Mouse (Mus musculus) hindbrain, embryonic 12.5 days (tissue): ENCODE data around the gene Stt3a. TPM values are rescaled to one million over a fixed set of nuclear protein-coding genes. Genes with fewer than 3 reads are reported as not detected.

Experiments
- ATAC-seq: fragments of 200-750 bp; cut with Nextera tagmentation; 2 replicates; pipeline ENCODE4 v1.8.0; 2017; ENCODE audit warnings: moderate TSS enrichment; ENCODE audit not compliant: low FRiP score
- H3K27ac ChIP-seq: fragments of 300-500 bp; sonication (generic); 2 replicates; pipeline ENCODE4 v1.5.1; 2016; ENCODE audit warnings: mild to moderate bottlenecking
- H3K27me3 ChIP-seq: fragments of 300-500 bp; sonication (generic); 2 replicates; pipeline ENCODE4 v1.6.1; 2016; ENCODE audit warnings: mild to moderate bottlenecking
- H3K36me3 ChIP-seq: fragments of 300-500 bp; sonication (generic); 2 replicates; pipeline ENCODE4 v1.6.1; 2016; ENCODE audit warnings: mild to moderate bottlenecking
- H3K4me1 ChIP-seq: fragments of 300-500 bp; sonication (generic); 2 replicates; pipeline ENCODE4 v1.6.1; 2016
- H3K4me2 ChIP-seq: fragments of 300-500 bp; sonication (generic); replicated peaks from 2 replicates; pipeline ENCODE4 v1.6.1; 2016; ENCODE audit warnings: mild to moderate bottlenecking
- H3K4me3 ChIP-seq: fragments of 300-500 bp; sonication (generic); 2 replicates; pipeline ENCODE4 v1.5.1; 2016; ENCODE audit warnings: mild to moderate bottlenecking
- H3K9ac ChIP-seq: fragments of 300-500 bp; sonication (generic); 2 replicates; pipeline ENCODE4 v1.6.1; 2016; ENCODE audit warnings: mild to moderate bottlenecking, moderate library complexity
- H3K9me3 ChIP-seq: fragments of 300-500 bp; sonication (generic); replicated peaks from 2 replicates; pipeline ENCODE4 v1.6.1; 2016; ENCODE audit warnings: mild to moderate bottlenecking
- WGBS: fragments of 180-500 bp; shearing (Covaris S2); methylation state at CpG from one replicate; pipeline ENCODE4 v1.1.7; 2016; 5-methylcytosine and 5-hydroxymethylcytosine counted together
- polyA plus RNA-seq: library from polyadenylated mRNA; unstranded; fragments of >200 nt; fragmentation: Nextera tagmentation; extraction: Ambion mirVana; gene quantifications from 2 replicates; pipeline ENCODE4 v1.2.1, GENCODE M21; 2016

Stt3a gene
- polyA plus RNA-seq, 1 experiment from 2014 or later, result 167 TPM

- Histone ChIP-seq H3K4me1 (peaks cover 11% of the 10 kb centered on the region), H3K9me3 (no peaks in the 10 kb centered on the region), H3K36me3 (peaks cover 31% of the 10 kb centered on the region), H3K27me3 (no peaks in the 10 kb centered on the region), H3K4me2 (no peak overlapping the region), H3K27ac (no peak overlapping the region), H3K9ac (no peak overlapping the region), H3K4me3 (no peak overlapping the region)
- 77% methylated on average over 2 of the region's 2 CpGs for WGBS
- ATAC-seq, result no peak
Measured at GRCm38 (mm10) chr9:36794487-36794886, 27.0 kb upstream of the Stt3a start.

GRCm38 (mm10) chr9:36792191-36792590, 24.7 kb upstream of the Stt3a start:
- H3K36me3 ChIP-seq, result peaks cover 51% of the 10 kb centered on the region

GRCm38 (mm10) chr9:36783921-36784320, 16.4 kb upstream of the Stt3a start:
- peaks cover 86% of the 10 kb centered on the region for H3K36me3 ChIP-seq
- ATAC-seq, result no peak
- H3K4me3 ChIP-seq, result no peak overlapping the region
- no peak overlapping the region for H3K9ac ChIP-seq
- no peak overlapping the region for H3K4me2 ChIP-seq
- H3K4me1 ChIP-seq, result no peaks in the 10 kb centered on the region
- 97% methylated on average over 2 of the region's 2 CpGs for WGBS
- no peak overlapping the region for H3K27ac ChIP-seq
- H3K9me3 ChIP-seq, result no peaks in the 10 kb centered on the region
- H3K27me3 ChIP-seq, result no peaks in the 10 kb centered on the region

More at GRCm38 (mm10) chr9:36792191-36792590, 24.7 kb upstream of the Stt3a start:
- WGBS, result 92% methylated on average over 3 of the region's 3 CpGs
- H3K4me2 ChIP-seq, result no peak overlapping the region
- H3K4me3 ChIP-seq, result no peak overlapping the region
- no peaks in the 10 kb centered on the region for H3K9me3 ChIP-seq
- no peak overlapping the region for H3K9ac ChIP-seq
- no peaks in the 10 kb centered on the region for H3K27me3 ChIP-seq
- no peak for ATAC-seq
- peaks cover 11% of the 10 kb centered on the region for H3K4me1 ChIP-seq
- H3K27ac ChIP-seq, result no peak overlapping the region

GRCm38 (mm10) chr9:36769048-36769413, 1.6 kb upstream of the Stt3a start:
- Histone ChIP-seq H3K9me3 (no peaks in the 10 kb centered on the region), H3K4me3 (no peak overlapping the region), H3K9ac (no peak overlapping the region), H3K27ac (no peak overlapping the region), H3K27me3 (no peaks in the 10 kb centered on the region), H3K4me2 (peak overlapping the region; percentile 72; the same call in 1 of the 2 replicates), H3K4me1 (peaks cover 14% of the 10 kb centered on the region), H3K36me3 (peaks cover 5% of the 10 kb centered on the region)
- WGBS, result 82% methylated on average over 1 of the region's 1 CpGs
- no peak for ATAC-seq

GRCm38 (mm10) chr9:36768156-36769047, 923 bp upstream of the Stt3a start:
- Histone ChIP-seq H3K4me2 (peak overlapping the region; percentile 72), H3K27me3 (no peaks in the 10 kb centered on the region), H3K27ac (peak overlapping the region; percentile 87), H3K4me3 (peak overlapping the region; percentile 95), H3K9ac (peak overlapping the region; percentile 83), H3K9me3 (no peaks in the 10 kb centered on the region), H3K36me3 (peaks cover 9% of the 10 kb centered on the region), H3K4me1 (peaks cover 14% of the 10 kb centered on the region)
- 17% methylated on average over 25 of the region's 25 CpGs for WGBS
- peak; percentile 27 for ATAC-seq

- ATAC-seq, result no peak
- Histone ChIP-seq H3K4me3 (no peak overlapping the region), H3K27me3 (no peaks in the 10 kb centered on the region), H3K36me3 (peaks cover 32% of the 10 kb centered on the region), H3K9ac (no peak overlapping the region), H3K4me1 (peaks cover 14% of the 10 kb centered on the region), H3K4me2 (no peak overlapping the region), H3K9me3 (no peaks in the 10 kb centered on the region), H3K27ac (no peak overlapping the region)
- 100% methylated on average over 1 of the region's 1 CpGs for WGBS
Measured at GRCm38 (mm10) chr9:36764378-36764777, 3.1 kb downstream of the Stt3a start.

GRCm38 (mm10) chr9:36727034-36727755, 40.3 kb downstream of the Stt3a start, which contains the start of gene Chek1:
Gene Chek1 (minus strand): TSS chr9:36727065.
- ATAC-seq, result no peak
- H3K4me2 ChIP-seq, result peak within 1 kb of the TSS; percentile 95
- H3K4me3 ChIP-seq, result peak within 1 kb of the TSS; percentile 56

GRCm38 (mm10) chr9:36726131-36727033, 41.1 kb downstream of the Stt3a start:
- Histone ChIP-seq H3K9ac (peak overlapping the region; percentile 64), H3K4me1 (peaks cover 10% of the 10 kb centered on the region), H3K9me3 (no peaks in the 10 kb centered on the region), H3K36me3 (peaks cover 13% of the 10 kb centered on the region), H3K4me3 (peak overlapping the region; percentile 56), H3K4me2 (peak overlapping the region; percentile 95), H3K27ac (peak overlapping the region; percentile 85), H3K27me3 (no peaks in the 10 kb centered on the region)
- ATAC-seq, result peak; percentile 96
- under 1% methylated on average over 53 of the region's 53 CpGs for WGBS

More at GRCm38 (mm10) chr9:36727034-36727755, 40.3 kb downstream of the Stt3a start, which contains the start of gene Chek1:
- Histone ChIP-seq H3K9me3 (no peaks in the 10 kb centered on the region), H3K4me1 (peaks cover 10% of the 10 kb centered on the region), H3K27ac (peak within 1 kb of the TSS; percentile 85), H3K36me3 (peaks cover 10% of the 10 kb centered on the region; the same call in 1 of the 2 replicates), H3K27me3 (no peaks in the 10 kb centered on the region), H3K9ac (peak within 1 kb of the TSS; percentile 64)
- 9% methylated on average over 12 of the region's 12 CpGs for WGBS

GRCm38 (mm10) chr9:36716624-36717023, 50.9 kb downstream of the Stt3a start:
- Histone ChIP-seq H3K4me3 (no peak overlapping the region), H3K36me3 (peaks cover 21% of the 10 kb centered on the region), H3K9ac (no peak overlapping the region), H3K27ac (no peak overlapping the region), H3K4me2 (no peak overlapping the region), H3K27me3 (no peaks in the 10 kb centered on the region), H3K4me1 (no peaks in the 10 kb centered on the region), H3K9me3 (no peaks in the 10 kb centered on the region)
- 81% methylated on average over 3 of the region's 3 CpGs for WGBS
- no peak for ATAC-seq

GRCm38 (mm10) chr9:36707304-36707703, 60.2 kb downstream of the Stt3a start:
- no peak for ATAC-seq
- Histone ChIP-seq H3K4me2 (no peak overlapping the region), H3K27ac (no peak overlapping the region), H3K9me3 (no peaks in the 10 kb centered on the region), H3K27me3 (no peaks in the 10 kb centered on the region), H3K9ac (no peak overlapping the region), H3K4me1 (no peaks in the 10 kb centered on the region), H3K36me3 (peaks cover 5% of the 10 kb centered on the region; the same call in 1 of the 2 replicates), H3K4me3 (no peak overlapping the region)
- WGBS, result 94% methylated on average over 6 of the region's 6 CpGs

GRCm38 (mm10) chr9:36705923-36706322, 61.6 kb downstream of the Stt3a start:
- Histone ChIP-seq H3K4me1 (no peaks in the 10 kb centered on the region), H3K4me3 (no peak overlapping the region), H3K4me2 (no peak overlapping the region), H3K27me3 (no peaks in the 10 kb centered on the region), H3K9ac (no peak overlapping the region), H3K36me3 (peaks cover 5% of the 10 kb centered on the region; the same call in 1 of the 2 replicates), H3K9me3 (no peaks in the 10 kb centered on the region), H3K27ac (no peak overlapping the region)
- no peak for ATAC-seq
- 85% methylated on average over 3 of the region's 3 CpGs for WGBS
